Mouse (Mus musculus): ENCODE measurements around the gene As3mt. TPM values are rescaled to one million over a fixed set of nuclear protein-coding genes. Genes with fewer than 3 reads are reported as not detected.
"Not testable (repeated sequence)": the region's sequence is repeated elsewhere in the genome, so short reads cannot be mapped to it uniquely, and the experiment has no call there.

The As3mt gene
- polyA plus RNA-seq, 1 experiment from 2014 or later: 50.3 TPM

GRCm38 (mm10) chr19:46752235-46752634 lies 45.0 kb downstream of the As3mt start:
- 48% methylated on average over 5 of the region's 5 CpGs for WGBS
- ATAC-seq (ENCODE audit: insufficient number of reproducible peaks, low FRiP score): no peak
- no peaks in the 10 kb centered on the region for H3K9me3 ChIP-seq (replicated peaks)
- H3K27me3 ChIP-seq (replicated peaks): peaks cover 16% of the 10 kb centered on the region; the same call in 1 of the 2 replicates
- H3K27ac ChIP-seq (ENCODE audit: poor library complexity, severe bottlenecking): no peak overlapping the region
- no peaks in the 10 kb centered on the region for H3K36me3 ChIP-seq
- no peak overlapping the region for H3K4me3 ChIP-seq
- H3K4me2 ChIP-seq: no peak overlapping the region
- no peaks in the 10 kb centered on the region for H3K4me1 ChIP-seq (replicated peaks)
- H3K9ac ChIP-seq: no peak overlapping the region

GRCm38 (mm10) chr19:46755066-46755465 lies 47.8 kb downstream of the As3mt start:
- Histone ChIP-seq H3K4me3 (no peak overlapping the region), H3K27ac (ENCODE audit: poor library complexity, severe bottlenecking) (no peak overlapping the region), H3K36me3 (no peaks in the 10 kb centered on the region), H3K9me3 (replicated peaks) (no peaks in the 10 kb centered on the region), H3K9ac (no peak overlapping the region), H3K4me1 (replicated peaks) (0 out of 2 replicates have a peak, but pooled peaks cover 7% of the 10 kb centered on the region), H3K4me2 (no peak overlapping the region), H3K27me3 (replicated peaks) (0 out of 2 replicates have a peak, but pooled peaks cover 7% of the 10 kb centered on the region)
- WGBS: 49% methylated on average over 9 of the region's 9 CpGs
- no peak for ATAC-seq (ENCODE audit: insufficient number of reproducible peaks, low FRiP score)

- H3K4me2 ChIP-seq: no peak overlapping the region
- H3K27me3 ChIP-seq (replicated peaks): 0 out of 2 replicates have a peak, but pooled peaks cover 7% of the 10 kb centered on the region
- H3K4me1 ChIP-seq (replicated peaks): 0 out of 2 replicates have a peak, but pooled peaks cover 7% of the 10 kb centered on the region
- no peak overlapping the region for H3K4me3 ChIP-seq
- H3K36me3 ChIP-seq: no peaks in the 10 kb centered on the region
- ATAC-seq (ENCODE audit: insufficient number of reproducible peaks, low FRiP score): no peak
- H3K27ac ChIP-seq (ENCODE audit: poor library complexity, severe bottlenecking): no peak overlapping the region
- no peak overlapping the region for H3K9ac ChIP-seq
- H3K9me3 ChIP-seq (replicated peaks): no peaks in the 10 kb centered on the region
- WGBS: 91% methylated on average over 4 of the region's 4 CpGs
Measured at GRCm38 (mm10) chr19:46756221-46756620, 49.0 kb downstream of the As3mt start.

GRCm38 (mm10) chr19:46759096-46759495 lies 51.8 kb downstream of the As3mt start:
- Histone ChIP-seq H3K27me3 (replicated peaks) (peaks cover 7% of the 10 kb centered on the region; the same call in 1 of the 2 replicates), H3K9ac (no peak overlapping the region), H3K27ac (ENCODE audit: poor library complexity, severe bottlenecking) (no peak overlapping the region), H3K4me2 (no peak overlapping the region), H3K36me3 (no peaks in the 10 kb centered on the region), H3K4me3 (no peak overlapping the region), H3K9me3 (replicated peaks) (no peaks in the 10 kb centered on the region), H3K4me1 (replicated peaks) (peaks cover 17% of the 10 kb centered on the region)
- 43% methylated on average over 8 of the region's 8 CpGs for WGBS
- no peak for ATAC-seq (ENCODE audit: insufficient number of reproducible peaks, low FRiP score)

- H3K9me3 ChIP-seq (replicated peaks); H3K9ac ChIP-seq; H3K4me2 ChIP-seq; ATAC-seq (ENCODE audit: insufficient number of reproducible peaks, low FRiP score); H3K27ac ChIP-seq (ENCODE audit: poor library complexity, severe bottlenecking); H3K4me3 ChIP-seq; H3K36me3 ChIP-seq; H3K27me3 ChIP-seq (replicated peaks): not testable (repeated sequence)
- H3K4me1 ChIP-seq (replicated peaks): peaks cover 20% of the 10 kb centered on the region
- 82% methylated on average over 10 of the region's 10 CpGs for WGBS
Measured at GRCm38 (mm10) chr19:46759909-46760308, 52.7 kb downstream of the As3mt start.

GRCm38 (mm10) chr19:46760375-46761160 lies 53.3 kb downstream of the As3mt start:
- peaks cover under 1% of the 10 kb centered on the region; the same call in 1 of the 2 replicates for H3K27me3 ChIP-seq (replicated peaks)
- H3K36me3 ChIP-seq: no peaks in the 10 kb centered on the region
- H3K27ac ChIP-seq (ENCODE audit: poor library complexity, severe bottlenecking): peak overlapping the region; percentile 36; the same call in 1 of the 2 replicates
- H3K9ac ChIP-seq: peak overlapping the region; percentile 1; the same call in 1 of the 2 replicates
- peak; percentile 75 for ATAC-seq (ENCODE audit: insufficient number of reproducible peaks, low FRiP score)
- WGBS: 17% methylated on average over 29 of the region's 29 CpGs
- peaks cover 20% of the 10 kb centered on the region for H3K4me1 ChIP-seq (replicated peaks)
- peak overlapping the region; percentile 91 for H3K4me3 ChIP-seq
- peak overlapping the region; percentile 91 for H3K4me2 ChIP-seq
- H3K9me3 ChIP-seq (replicated peaks): no peaks in the 10 kb centered on the region

GRCm38 (mm10) chr19:46761247-46761946 lies 54.1 kb downstream of the As3mt start, which contains the start of gene Cnnm2:
Gene Cnnm2, plus strand, starts transcription at chr19:46761596.
- WGBS: under 1% methylated on average over 54 of the region's 59 CpGs
- H3K4me3 ChIP-seq: peak within 1 kb of the TSS; percentile 91
- peak within 1 kb of the TSS; percentile 44 for H3K27ac ChIP-seq (ENCODE audit: poor library complexity, severe bottlenecking)
- no peaks in the 10 kb centered on the region for H3K36me3 ChIP-seq
- H3K4me2 ChIP-seq: peak within 1 kb of the TSS; percentile 91
- H3K27me3 ChIP-seq (replicated peaks): no peaks in the 10 kb centered on the region; the same call in 1 of the 2 replicates
- H3K9ac ChIP-seq: peak within 1 kb of the TSS; percentile 87
- H3K4me1 ChIP-seq (replicated peaks): peaks cover 20% of the 10 kb centered on the region
- H3K9me3 ChIP-seq (replicated peaks): no peaks in the 10 kb centered on the region
- ATAC-seq (ENCODE audit: insufficient number of reproducible peaks, low FRiP score): peak; percentile 98

GRCm38 (mm10) chr19:46761971-46762290 lies 54.7 kb downstream of the As3mt start:
- Histone ChIP-seq H3K4me2 (peak overlapping the region; percentile 91), H3K27ac (ENCODE audit: poor library complexity, severe bottlenecking) (peak overlapping the region; percentile 44; the same call in 1 of the 2 replicates), H3K4me1 (replicated peaks) (peaks cover 20% of the 10 kb centered on the region), H3K9ac (peak overlapping the region; percentile 87), H3K9me3 (replicated peaks) (no peaks in the 10 kb centered on the region), H3K36me3 (no peaks in the 10 kb centered on the region), H3K27me3 (replicated peaks) (no peaks in the 10 kb centered on the region; the same call in 1 of the 2 replicates), H3K4me3 (peak overlapping the region; percentile 91)
- no peak for ATAC-seq (ENCODE audit: insufficient number of reproducible peaks, low FRiP score)
- WGBS: under 1% methylated on average over 36 of the region's 36 CpGs

- Histone ChIP-seq H3K4me2 (peak overlapping the region; percentile 91), H3K27ac (ENCODE audit: poor library complexity, severe bottlenecking) (no peak overlapping the region), H3K4me3 (peak overlapping the region; percentile 91), H3K9ac (peak overlapping the region; percentile 87), H3K27me3 (replicated peaks) (no peaks in the 10 kb centered on the region; the same call in 1 of the 2 replicates), H3K9me3 (replicated peaks) (no peaks in the 10 kb centered on the region), H3K36me3 (no peaks in the 10 kb centered on the region), H3K4me1 (replicated peaks) (peaks cover 20% of the 10 kb centered on the region)
- under 1% methylated on average over 50 of the region's 50 CpGs for WGBS
- no peak for ATAC-seq (ENCODE audit: insufficient number of reproducible peaks, low FRiP score)
Measured at GRCm38 (mm10) chr19:46762291-46762991, 55.2 kb downstream of the As3mt start.

- ATAC-seq (ENCODE audit: insufficient number of reproducible peaks, low FRiP score): no peak
Measured at GRCm38 (mm10) chr19:46762992-46763342, 55.7 kb downstream of the As3mt start.

More at GRCm38 (mm10) chr19:46762992-46763342, 55.7 kb downstream of the As3mt start:
- peaks cover 20% of the 10 kb centered on the region for H3K4me1 ChIP-seq (replicated peaks)
- H3K27me3 ChIP-seq (replicated peaks): no peaks in the 10 kb centered on the region; the same call in 1 of the 2 replicates
- H3K36me3 ChIP-seq: no peaks in the 10 kb centered on the region
- H3K4me2 ChIP-seq: peak overlapping the region; percentile 91
- WGBS: under 1% methylated on average over 19 of the region's 19 CpGs
- H3K4me3 ChIP-seq: peak overlapping the region; percentile 91
- H3K27ac ChIP-seq (ENCODE audit: poor library complexity, severe bottlenecking): no peak overlapping the region
- H3K9me3 ChIP-seq (replicated peaks): no peaks in the 10 kb centered on the region
- peak overlapping the region; percentile 87 for H3K9ac ChIP-seq
